Mouse (Mus musculus) cerebellum, adult 2 months (tissue): ENCODE data around the gene Nelfb. TPM values are rescaled to one million over a fixed set of nuclear protein-coding genes. Genes with fewer than 3 reads are reported as not detected.

Experiments
- DNase-seq, 2 experiments: peaks; one replicate each; pipeline ENCODE4 v3.0.0; 2021
- H3K27ac ChIP-seq: fragments of 200-500 bp; 2 replicates; pipeline ENCODE4 v1.5.1; 2012; ENCODE audit warnings: low read length, control low read depth, inconsistent platforms; ENCODE audit not compliant: insufficient read depth
- H3K27me3 ChIP-seq: fragments of 200-500 bp; 2 replicates; pipeline ENCODE4 v1.6.1; 2012; ENCODE audit warnings: inconsistent platforms, mild to moderate bottlenecking, low read length, moderate library complexity; ENCODE audit not compliant: control insufficient read depth, insufficient read depth
- H3K4me1 ChIP-seq: fragments of 200-500 bp; 2 replicates; pipeline ENCODE4 v1.6.1; 2011; ENCODE audit warnings: low read length; ENCODE audit not compliant: control insufficient read depth, insufficient read depth
- H3K4me3 ChIP-seq: fragments of 200-500 bp; replicated peaks from 2 replicates; pipeline ENCODE3; 2011; ENCODE audit warnings: mild to moderate bottlenecking, low read depth, low read length, control low read depth; ENCODE audit not compliant: insufficient read depth
- CTCF ChIP-seq: fragments of 200-500 bp; IDR thresholded peaks from 2 replicates; pipeline ENCODE4 v1.5.1; 2011; ENCODE audit warnings: low read depth, mild to moderate bottlenecking, control low read depth, low read length, moderate library complexity, borderline replicate concordance; ENCODE audit not compliant: insufficient read depth
- POLR2A ChIP-seq: fragments of 200-500 bp; IDR thresholded peaks from 2 replicates; pipeline ENCODE4 v1.6.1; 2011; ENCODE audit warnings: low read length, control low read depth, borderline replicate concordance; ENCODE audit not compliant: insufficient read depth
- WGBS: fragments of 180-500 bp; shearing (Covaris S2); methylation state at CpG from one replicate; pipeline ENCODE4 v1.1.7; 2018; 5-methylcytosine and 5-hydroxymethylcytosine counted together
- polyA plus RNA-seq: library from polyadenylated mRNA; depleted of rRNA; stranded (reverse); fragments of >200 nt; gene quantifications from 2 replicates; pipeline ENCODE4 v1.2.3, GENCODE M21; 2012; rRNA removed

Gene Nelfb
- polyA plus RNA-seq, 1 experiment = 84.5 TPM

- TF ChIP-seq POLR2A = no peak
- TF ChIP-seq CTCF = no peak
- Histone ChIP-seq H3K27me3 (no peaks in the 10 kb centered on the region), H3K4me3 (no peak overlapping the region), H3K27ac (no peak overlapping the region), H3K4me1 (0 out of 2 replicates have a peak, but pooled peaks cover 5% of the 10 kb centered on the region)
- no peak for DNase-seq
- WGBS = 53% methylated on average over 5 of the region's 5 CpGs
These were observed 41.5 kb downstream of the Nelfb start for GRCm38 (mm10) chr2:25169778-25170177.

GRCm38 (mm10) chr2:25168665-25168978, 42.7 kb downstream of the Nelfb start:
- no peak for TF ChIP-seq CTCF
- Histone ChIP-seq H3K27ac (no peak overlapping the region), H3K4me1 (0 out of 2 replicates have a peak, but pooled peaks cover 5% of the 10 kb centered on the region), H3K27me3 (no peaks in the 10 kb centered on the region), H3K4me3 (no peak overlapping the region)
- 53% methylated on average over 2 of the region's 2 CpGs for WGBS
- DNase-seq = no peak

- 5% methylated on average over 40 of the region's 41 CpGs for WGBS
- TF ChIP-seq POLR2A = no peak
- TF ChIP-seq CTCF = no peak
- Histone ChIP-seq H3K4me1 (0 out of 2 replicates have a peak, but pooled peaks cover 5% of the 10 kb centered on the region), H3K27ac (no peak overlapping the region), H3K4me3 (no peak overlapping the region), H3K27me3 (no peaks in the 10 kb centered on the region)
- no peak for DNase-seq
These were observed 43.2 kb downstream of the Nelfb start for GRCm38 (mm10) chr2:25167919-25168664.

- H3K27ac ChIP-seq = no peak overlapping the region
- 46% methylated on average over 4 of the region's 4 CpGs for WGBS
- no peak overlapping the region for H3K4me3 ChIP-seq
- DNase-seq = no peak
- H3K27me3 ChIP-seq = no peaks in the 10 kb centered on the region
- no peak for TF ChIP-seq POLR2A
- TF ChIP-seq CTCF = no peak
- 0 out of 2 replicates have a peak, but pooled peaks cover 5% of the 10 kb centered on the region for H3K4me1 ChIP-seq
These were observed 43.8 kb downstream of the Nelfb start for GRCm38 (mm10) chr2:25167481-25167880.

- no peak overlapping the region for H3K4me3 ChIP-seq
- no peaks in the 10 kb centered on the region for H3K27me3 ChIP-seq
- no peak for DNase-seq
- no peaks in the 10 kb centered on the region for H3K4me1 ChIP-seq
- WGBS = 49% methylated on average over 2 of the region's 2 CpGs
- no peak for TF ChIP-seq CTCF
- no peak for TF ChIP-seq POLR2A
- H3K27ac ChIP-seq = no peak overlapping the region
These were observed 53.6 kb downstream of the Nelfb start for GRCm38 (mm10) chr2:25157655-25158054.

GRCm38 (mm10) chr2:25156990-25157389, 54.3 kb downstream of the Nelfb start:
- H3K4me1 ChIP-seq = no peaks in the 10 kb centered on the region
- no peaks in the 10 kb centered on the region for H3K27me3 ChIP-seq
- 48% methylated on average over 2 of the region's 2 CpGs for WGBS
- DNase-seq = no peak
- no peak overlapping the region for H3K4me3 ChIP-seq
- no peak overlapping the region for H3K27ac ChIP-seq
- TF ChIP-seq CTCF (no peak), POLR2A (no peak)

- H3K27me3 ChIP-seq = no peaks in the 10 kb centered on the region
- no peak for DNase-seq
- no peaks in the 10 kb centered on the region for H3K4me1 ChIP-seq
- 89% methylated on average over 3 of the region's 3 CpGs for WGBS
- TF ChIP-seq POLR2A (no peak), CTCF (no peak)
- no peak overlapping the region for H3K4me3 ChIP-seq
- H3K27ac ChIP-seq = no peak overlapping the region
These were observed 55.1 kb downstream of the Nelfb start for GRCm38 (mm10) chr2:25156177-25156576.

- Histone ChIP-seq H3K27me3 (no peaks in the 10 kb centered on the region), H3K4me1 (no peaks in the 10 kb centered on the region), H3K4me3 (no peak overlapping the region), H3K27ac (no peak overlapping the region)
- TF ChIP-seq POLR2A = no peak
- TF ChIP-seq CTCF = no peak
- WGBS = 68% methylated on average over 4 of the region's 4 CpGs
- DNase-seq = no peak
These were observed 59.9 kb downstream of the Nelfb start for GRCm38 (mm10) chr2:25151280-25151956.

Other genes starting within 250 kb of the Nelfb start
- gene Dph7, start 249.1 kb downstream of the Nelfb start, polyA plus RNA-seq = 34.3 and 39.7 TPM in 2 replicates
- gene Mrpl41, start 236.4 kb downstream of the Nelfb start, polyA plus RNA-seq = 137 and 140 TPM in 2 replicates
- 16.0 and 17.8 TPM in 2 replicates for gene Pnpla7, start 235.5 kb downstream of the Nelfb start, polyA plus RNA-seq
- gene Nsmf, start 157.1 kb downstream of the Nelfb start, polyA plus RNA-seq = 203 and 244 TPM in 2 replicates
- gene Entpd8, start 131.2 kb downstream of the Nelfb start, polyA plus RNA-seq = not detected in 2 replicates
- not detected in 2 replicates for gene Noxa1, start 116.3 kb downstream of the Nelfb start, polyA plus RNA-seq
- gene Nrarp, start 30.7 kb downstream of the Nelfb start, polyA plus RNA-seq = 7.7 and 9.4 TPM in 2 replicates
- gene Tor4a, start 14.6 kb downstream of the Nelfb start, polyA plus RNA-seq = 3.6 and 4.2 TPM in 2 replicates
- not detected in 2 replicates for gene Stpg3, start 3.1 kb upstream of the Nelfb start, polyA plus RNA-seq
- 0.10 and 0.11 TPM in 2 replicates for gene Fam166a, start 7.3 kb upstream of the Nelfb start, polyA plus RNA-seq
- gene Tubb4b, start 13.2 kb upstream of the Nelfb start, polyA plus RNA-seq = 647 and 663 TPM in 2 replicates
- 0.73 and 0.92 TPM in 2 replicates for gene Slc34a3, start 22.9 kb upstream of the Nelfb start, polyA plus RNA-seq
- not detected in 2 replicates for gene Rnf224, start 25.3 kb upstream of the Nelfb start, polyA plus RNA-seq
- gene Rnf208, start 30.8 kb upstream of the Nelfb start, polyA plus RNA-seq = 423 and 427 TPM in 2 replicates
- 0.76 and 0.80 TPM in 2 replicates for gene Cysrt1, start 31.0 kb upstream of the Nelfb start, polyA plus RNA-seq
- 12.5 and 14.1 TPM in 2 replicates for gene AL732309.1, start 35.4 kb upstream of the Nelfb start, polyA plus RNA-seq
- 31.9 and 33.4 TPM in 2 replicates for gene Tmem203, start 44.0 kb upstream of the Nelfb start, polyA plus RNA-seq
- gene Tprn, start 51.1 kb upstream of the Nelfb start, polyA plus RNA-seq = 91.0 and 96.9 TPM in 2 replicates
- gene Ssna1, start 60.9 kb upstream of the Nelfb start, polyA plus RNA-seq = 74.5 and 75.9 TPM in 2 replicates
- gene Anapc2, start 61.0 kb upstream of the Nelfb start, polyA plus RNA-seq = 103 TPM in 2 replicates
- gene Tmem210, start 76.7 kb upstream of the Nelfb start, polyA plus RNA-seq = not detected in 2 replicates
- gene Lrrc26, start 78.4 kb upstream of the Nelfb start, polyA plus RNA-seq = 0.20 and 0.21 TPM in 2 replicates
- gene Grin1, start 107.7 kb upstream of the Nelfb start, polyA plus RNA-seq = 282 and 290 TPM in 2 replicates
- gene Man1b1, start 120.8 kb upstream of the Nelfb start, polyA plus RNA-seq = 33.2 and 34.1 TPM in 2 replicates
- 63.1 and 71.2 TPM in 2 replicates for gene Dpp7, start 144.9 kb upstream of the Nelfb start, polyA plus RNA-seq
- gene Uap1l1, start 154.2 kb upstream of the Nelfb start, polyA plus RNA-seq = 19.0 and 22.1 TPM in 2 replicates
- 4.4 and 4.7 TPM in 2 replicates for gene Sapcd2, start 160.8 kb upstream of the Nelfb start, polyA plus RNA-seq
- gene Entpd2, start 184.4 kb upstream of the Nelfb start, polyA plus RNA-seq = 12.3 and 12.5 TPM in 2 replicates
- gene Npdc1, start 187.9 kb upstream of the Nelfb start, polyA plus RNA-seq = 502 and 505 TPM in 2 replicates
- 0.51 and 0.71 TPM in 2 replicates for gene Fut7, start 211.8 kb upstream of the Nelfb start, polyA plus RNA-seq
- 285 and 294 TPM in 2 replicates for gene Abca2, start 217.2 kb upstream of the Nelfb start, polyA plus RNA-seq
- gene Clic3, start 245.3 kb upstream of the Nelfb start, polyA plus RNA-seq = 0.84 and 2.8 TPM in 2 replicates
- gene Paxx, start 249.6 kb upstream of the Nelfb start, polyA plus RNA-seq = 196 and 230 TPM in 2 replicates